Mouse (Mus musculus): ENCODE measurements at regions not wholly inside any gene's neighbourhood (a gene's known extent, or its start where the extent isn't known, plus 50 kb on each side); places are given as distances from the start of the nearest gene placed in this dataset.

DNA sequence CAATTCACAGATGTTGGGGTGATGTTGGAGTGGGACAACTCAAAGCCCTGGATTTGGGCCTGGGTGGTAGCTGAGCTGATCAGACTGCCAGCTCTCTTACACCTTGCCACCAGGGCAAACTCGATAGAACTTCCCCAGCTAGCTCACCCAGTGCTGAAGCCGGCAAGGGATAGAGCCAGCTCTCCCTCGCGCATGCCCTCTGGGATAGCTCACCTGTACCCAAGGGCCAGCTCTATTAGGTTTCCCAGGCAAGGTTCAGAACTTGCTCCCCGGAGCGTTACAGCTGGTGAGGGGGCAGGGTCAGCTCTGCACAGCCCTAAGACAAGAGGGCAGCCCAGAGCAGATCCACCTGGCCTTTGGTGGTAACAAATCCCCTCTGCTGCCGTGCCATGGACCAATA is 54.1 kb upstream of the 1700012A03Rik start:
- no peak overlapping the region for H3K4me3 ChIP-seq (ENCODE audit: insufficient read depth, low read length)
- TF ChIP-seq CTCF (IDR thresholded peaks at IDR 0.05; ENCODE audit: low read depth, low read length) (no peak), POLR2A (IDR thresholded peaks at IDR 0.05; ENCODE audit: borderline replicate concordance, low read depth, low read length) (no peak)
- H3K4me1 ChIP-seq (ENCODE audit: control insufficient read depth, insufficient read depth, low read length), result no peaks in the 10 kb centered on the region
- no peak overlapping the region for H3K27ac ChIP-seq (ENCODE audit: insufficient read depth, low read depth, low read length)

DNA sequence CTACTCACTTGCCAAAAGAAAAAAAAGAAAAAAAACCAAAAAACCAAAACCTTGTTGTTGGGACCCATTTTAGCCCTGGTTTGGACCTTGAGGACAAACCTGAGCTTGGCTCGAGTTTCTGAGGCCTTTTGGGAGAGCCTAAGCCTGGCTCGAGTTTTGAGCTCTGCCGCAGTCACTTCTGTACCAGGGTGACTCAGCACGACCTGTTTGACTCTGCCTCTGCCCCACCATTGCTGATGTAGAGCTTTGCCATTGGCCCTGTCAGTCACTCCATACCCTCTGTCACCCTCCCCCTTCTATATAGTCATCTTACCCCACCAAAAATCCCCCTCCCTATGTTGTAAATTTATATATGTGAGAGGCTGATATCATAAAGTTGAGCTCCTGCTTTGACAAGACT is 54.8 kb upstream of the 1700012A03Rik start:
- TF ChIP-seq POLR2A (IDR thresholded peaks at IDR 0.05; ENCODE audit: borderline replicate concordance, low read depth, low read length) (no peak), CTCF (IDR thresholded peaks at IDR 0.05; ENCODE audit: low read depth, low read length) (no peak)
- no peak overlapping the region for H3K27ac ChIP-seq (ENCODE audit: insufficient read depth, low read depth, low read length)
- H3K4me3 ChIP-seq (ENCODE audit: insufficient read depth, low read length), result no peak overlapping the region
- H3K4me1 ChIP-seq (ENCODE audit: control insufficient read depth, insufficient read depth, low read length), result no peaks in the 10 kb centered on the region

DNA sequence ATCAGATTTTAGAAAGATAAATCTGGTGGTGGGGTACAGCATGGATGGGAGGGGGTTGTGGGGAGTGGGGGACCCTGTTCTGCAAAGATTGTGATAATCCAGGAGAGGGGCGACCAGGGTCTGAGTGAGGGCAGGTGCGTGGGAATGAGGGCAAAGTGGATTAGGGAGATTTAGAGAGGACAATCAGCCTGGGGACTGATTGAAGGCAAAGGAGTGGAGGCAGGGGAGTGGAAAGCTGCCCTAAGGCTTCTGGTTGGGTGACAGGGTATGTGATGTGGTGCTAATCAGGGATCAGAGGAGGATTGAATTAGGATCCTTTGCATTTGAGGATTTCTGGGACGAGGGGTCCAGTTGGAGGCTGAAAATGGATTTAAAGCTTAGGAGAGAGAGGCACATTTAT is 64.3 kb upstream of the 1700012A03Rik start:
- H3K27ac ChIP-seq (ENCODE audit: insufficient read depth, low read depth, low read length), result no peak overlapping the region
- no peak overlapping the region for H3K4me3 ChIP-seq (ENCODE audit: insufficient read depth, low read length)
- no peak for TF ChIP-seq CTCF (IDR thresholded peaks at IDR 0.05; ENCODE audit: low read depth, low read length)
- TF ChIP-seq POLR2A (IDR thresholded peaks at IDR 0.05; ENCODE audit: borderline replicate concordance, low read depth, low read length), result no peak
- no peaks in the 10 kb centered on the region for H3K4me1 ChIP-seq (ENCODE audit: control insufficient read depth, insufficient read depth, low read length)

DNA sequence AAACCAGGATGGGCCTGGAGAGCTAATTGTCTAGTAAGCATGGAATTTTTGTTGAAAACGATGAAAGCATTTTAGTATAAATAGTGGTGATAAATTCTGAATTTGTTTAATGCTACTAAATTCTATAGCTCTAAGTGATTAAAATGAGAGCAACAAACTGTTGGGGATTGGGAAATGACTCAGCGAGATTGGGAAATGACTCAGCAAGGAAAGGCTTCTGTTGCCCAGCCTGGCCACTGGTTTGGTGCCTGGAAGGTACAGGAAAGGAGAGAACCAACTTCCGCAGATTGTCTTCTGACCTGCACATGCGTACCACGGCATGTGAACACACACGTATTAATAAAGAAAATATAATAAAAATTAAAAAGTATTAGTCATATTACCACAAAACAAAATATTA is 73.3 kb upstream of the 1700012A03Rik start:
- TF ChIP-seq POLR2A (IDR thresholded peaks at IDR 0.05; ENCODE audit: borderline replicate concordance, low read depth, low read length) (no peak), CTCF (IDR thresholded peaks at IDR 0.05; ENCODE audit: low read depth, low read length) (no peak)
- H3K4me1 ChIP-seq (ENCODE audit: control insufficient read depth, insufficient read depth, low read length), result no peaks in the 10 kb centered on the region
- no peak overlapping the region for H3K4me3 ChIP-seq (ENCODE audit: insufficient read depth, low read length)
- H3K27ac ChIP-seq (ENCODE audit: insufficient read depth, low read depth, low read length), result no peak overlapping the region

DNA sequence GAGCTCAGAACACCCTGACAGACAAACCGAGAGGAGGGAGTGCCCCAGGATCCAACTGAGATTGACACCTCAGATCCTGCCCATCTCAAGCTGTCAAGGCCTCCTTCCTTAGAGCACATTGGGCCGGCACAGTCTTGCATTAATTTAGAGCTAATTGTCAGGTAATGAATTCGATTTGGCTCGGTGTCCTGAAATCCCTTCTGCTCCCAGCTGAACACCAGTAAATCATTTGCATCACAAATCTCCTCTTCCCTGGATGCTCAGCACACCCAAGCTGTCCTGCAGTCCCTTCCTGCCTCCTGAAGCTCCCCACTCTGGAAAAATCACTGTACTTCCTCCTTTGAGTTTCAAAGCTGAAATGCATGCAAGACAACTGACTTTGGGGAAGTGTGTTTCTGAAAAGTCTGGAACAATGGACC is 102.0 kb upstream of the 1700012A03Rik start:
- Histone ChIP-seq H3K27ac (ENCODE audit: insufficient read depth, low read depth, low read length) (no peak overlapping the region), H3K4me3 (ENCODE audit: insufficient read depth, low read length) (no peak overlapping the region)
- no peak for TF ChIP-seq POLR2A (IDR thresholded peaks at IDR 0.05; ENCODE audit: borderline replicate concordance, low read depth, low read length)
- no peak for TF ChIP-seq CTCF (IDR thresholded peaks at IDR 0.05; ENCODE audit: low read depth, low read length)

DNA sequence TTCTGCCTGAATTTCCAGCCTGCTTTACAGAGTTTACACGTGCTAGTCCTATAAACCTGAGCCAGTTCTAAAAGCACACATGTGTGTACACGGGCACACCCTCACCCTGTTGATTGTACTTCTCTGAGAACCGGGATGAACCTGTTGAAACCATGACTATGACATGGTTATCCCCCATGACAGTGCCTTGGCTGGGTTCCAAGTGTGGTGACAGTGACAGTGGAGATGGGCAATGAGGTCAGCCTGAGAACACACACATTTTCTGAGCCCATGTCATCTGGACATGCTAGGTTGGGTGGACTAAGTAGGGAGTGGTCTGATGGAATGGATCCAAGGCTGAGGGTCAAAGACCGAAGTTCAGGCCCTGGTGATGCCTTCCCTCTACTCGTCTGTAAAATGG is 103.5 kb upstream of the 1700012A03Rik start:
- no peaks in the 10 kb centered on the region for H3K4me1 ChIP-seq (ENCODE audit: control insufficient read depth, insufficient read depth, low read length)
- no peak overlapping the region for H3K27ac ChIP-seq (ENCODE audit: insufficient read depth, low read depth, low read length)
- H3K4me3 ChIP-seq (ENCODE audit: insufficient read depth, low read length), result no peak overlapping the region
- TF ChIP-seq POLR2A (IDR thresholded peaks at IDR 0.05; ENCODE audit: borderline replicate concordance, low read depth, low read length) (no peak), CTCF (IDR thresholded peaks at IDR 0.05; ENCODE audit: low read depth, low read length) (no peak)

More for the DNA sequence above, 102.0 kb upstream of the 1700012A03Rik start:
- H3K4me1 ChIP-seq (ENCODE audit: control insufficient read depth, insufficient read depth, low read length), result no peaks in the 10 kb centered on the region

DNA sequence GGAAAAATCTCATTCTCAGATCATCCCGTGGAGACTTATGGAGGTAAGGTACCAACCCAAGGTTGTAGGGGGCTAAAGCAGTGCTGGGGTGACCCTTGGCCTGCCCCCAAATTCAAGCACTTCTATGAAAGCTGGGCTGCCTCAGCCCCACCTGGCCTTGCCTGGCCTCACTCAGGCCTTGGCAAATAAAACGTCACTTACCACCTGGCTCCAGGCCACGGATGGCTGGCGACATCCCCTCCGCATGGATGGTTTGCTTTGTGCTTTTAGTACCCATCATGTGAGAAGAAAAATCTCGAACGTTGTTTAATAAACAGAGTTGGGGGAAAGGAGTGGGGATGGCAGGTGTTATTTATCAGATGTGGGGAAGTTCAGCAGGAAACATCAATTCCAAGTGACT is 104.7 kb upstream of the 1700012A03Rik start:
- TF ChIP-seq POLR2A (IDR thresholded peaks at IDR 0.05; ENCODE audit: borderline replicate concordance, low read depth, low read length) (no peak), CTCF (IDR thresholded peaks at IDR 0.05; ENCODE audit: low read depth, low read length) (no peak)

DNA sequence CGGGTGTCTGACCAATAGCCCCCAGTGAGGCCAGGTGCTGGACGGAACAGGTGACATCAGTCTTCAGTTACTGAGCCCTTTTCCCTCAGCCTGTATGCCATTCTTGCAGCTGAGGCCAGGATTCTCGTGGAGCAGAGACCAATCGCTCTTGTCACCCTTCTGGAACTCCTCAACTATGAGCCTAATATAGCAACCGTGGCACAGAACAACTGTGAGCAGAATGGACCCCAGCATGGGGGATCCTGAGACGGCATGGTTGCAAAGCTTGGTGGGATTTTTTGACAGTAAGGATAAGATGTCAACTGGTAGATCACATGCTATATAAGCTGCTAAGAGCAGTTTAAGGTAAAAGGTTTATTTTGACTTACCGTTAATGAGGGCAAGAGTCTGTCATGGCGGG is 105.5 kb upstream of the 1700012A03Rik start:
- H3K27ac ChIP-seq (ENCODE audit: insufficient read depth, low read depth, low read length), result no peak overlapping the region
- TF ChIP-seq POLR2A (IDR thresholded peaks at IDR 0.05; ENCODE audit: borderline replicate concordance, low read depth, low read length) (no peak), CTCF (IDR thresholded peaks at IDR 0.05; ENCODE audit: low read depth, low read length) (no peak)
- H3K4me1 ChIP-seq (ENCODE audit: control insufficient read depth, insufficient read depth, low read length), result no peaks in the 10 kb centered on the region
- H3K4me3 ChIP-seq (ENCODE audit: insufficient read depth, low read length), result no peak overlapping the region

More for the DNA sequence above, 104.7 kb upstream of the 1700012A03Rik start:
- H3K4me3 ChIP-seq (ENCODE audit: insufficient read depth, low read length), result no peak overlapping the region
- no peak overlapping the region for H3K27ac ChIP-seq (ENCODE audit: insufficient read depth, low read depth, low read length)
- no peaks in the 10 kb centered on the region for H3K4me1 ChIP-seq (ENCODE audit: control insufficient read depth, insufficient read depth, low read length)

DNA sequence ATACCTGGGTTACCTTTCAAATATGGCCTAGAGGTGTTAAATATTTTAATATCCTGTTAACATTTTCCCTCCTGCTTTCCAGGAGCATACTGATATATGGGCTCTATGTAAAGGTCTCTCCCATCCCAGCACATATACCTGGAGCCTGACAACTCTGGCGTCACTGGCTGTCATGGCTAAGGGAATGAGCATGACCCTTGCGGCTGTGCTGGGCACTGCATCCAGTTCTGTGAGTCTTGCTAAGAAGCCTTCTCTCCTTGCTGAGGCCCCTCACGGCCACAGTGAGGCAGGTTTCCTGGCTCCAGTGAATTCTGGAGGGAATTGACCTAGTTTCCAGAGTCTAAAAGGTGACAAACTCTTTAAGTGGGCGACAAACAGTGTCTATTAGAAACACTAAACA is 107.3 kb upstream of the 1700012A03Rik start:
- no peaks in the 10 kb centered on the region for H3K4me1 ChIP-seq (ENCODE audit: control insufficient read depth, insufficient read depth, low read length)
- no peak overlapping the region for H3K27ac ChIP-seq (ENCODE audit: insufficient read depth, low read depth, low read length)
- H3K4me3 ChIP-seq (ENCODE audit: insufficient read depth, low read length), result no peak overlapping the region
- TF ChIP-seq POLR2A (IDR thresholded peaks at IDR 0.05; ENCODE audit: borderline replicate concordance, low read depth, low read length) (no peak), CTCF (IDR thresholded peaks at IDR 0.05; ENCODE audit: low read depth, low read length) (no peak)

DNA sequence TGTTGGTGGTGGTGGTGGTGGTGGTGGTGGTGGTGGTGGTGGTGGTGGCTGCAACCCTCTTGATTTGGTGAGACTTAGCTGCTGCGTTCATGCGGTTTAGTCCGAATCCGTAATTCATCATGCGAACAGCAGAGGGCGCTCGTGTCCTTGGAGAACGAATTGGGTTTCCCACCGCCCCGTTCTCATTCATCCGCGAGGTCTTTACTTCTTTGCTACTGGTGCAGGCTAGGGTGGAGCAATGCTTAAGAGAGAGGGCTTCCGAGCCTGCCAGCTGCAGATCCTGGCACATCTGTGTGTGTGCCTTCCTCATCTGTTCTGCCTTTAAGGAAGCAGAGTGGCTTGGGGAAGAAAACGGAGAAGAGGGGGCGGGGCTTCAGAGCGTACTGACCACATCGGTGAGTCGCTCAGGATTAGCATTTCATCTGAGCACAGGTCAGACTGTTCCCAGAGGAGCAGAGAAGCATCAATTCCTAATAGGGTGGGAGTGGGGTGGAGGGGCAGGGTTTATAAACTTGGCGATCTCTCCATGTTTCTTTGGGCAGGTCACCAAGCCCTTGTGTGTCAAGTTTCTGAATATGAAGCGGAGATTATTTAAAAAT is 111.7 kb upstream of the 1700012A03Rik start:
- Histone ChIP-seq H3K4me1 (ENCODE audit: control insufficient read depth, insufficient read depth, low read length) (no peaks in the 10 kb centered on the region), H3K4me3 (ENCODE audit: insufficient read depth, low read length) (no peak overlapping the region), H3K27ac (ENCODE audit: insufficient read depth, low read depth, low read length) (no peak overlapping the region)
- no peak for TF ChIP-seq POLR2A (IDR thresholded peaks at IDR 0.05; ENCODE audit: borderline replicate concordance, low read depth, low read length)
- TF ChIP-seq CTCF (IDR thresholded peaks at IDR 0.05; ENCODE audit: low read depth, low read length), result peak; percentile 92

DNA sequence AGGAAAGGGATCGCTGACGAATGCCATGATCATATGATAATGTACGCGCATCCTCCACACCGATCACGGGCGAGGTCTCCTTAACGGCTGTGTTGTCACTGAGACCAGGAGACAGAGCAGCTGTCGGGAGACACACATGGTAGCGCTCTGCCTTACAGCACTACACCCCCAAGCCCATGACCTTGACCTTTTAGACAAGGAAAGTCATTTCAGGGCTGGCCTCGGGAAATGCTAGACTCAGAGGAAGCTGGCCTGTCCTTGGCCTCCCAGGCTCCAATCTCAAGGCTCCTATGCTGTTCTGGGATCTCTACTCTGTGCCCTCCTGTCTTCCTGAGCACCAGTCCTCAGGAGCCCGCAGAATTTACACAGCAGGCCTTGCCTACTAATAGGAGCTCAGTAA is 112.9 kb upstream of the 1700012A03Rik start:
- TF ChIP-seq POLR2A (IDR thresholded peaks at IDR 0.05; ENCODE audit: borderline replicate concordance, low read depth, low read length) (no peak), CTCF (IDR thresholded peaks at IDR 0.05; ENCODE audit: low read depth, low read length) (no peak)
- no peak overlapping the region for H3K27ac ChIP-seq (ENCODE audit: insufficient read depth, low read depth, low read length)
- H3K4me3 ChIP-seq (ENCODE audit: insufficient read depth, low read length), result no peak overlapping the region
- H3K4me1 ChIP-seq (ENCODE audit: control insufficient read depth, insufficient read depth, low read length), result no peaks in the 10 kb centered on the region

Data from bone marrow macrophage, adult 2 months (primary cell).